Mouse (Mus musculus) liver, postnatal 0 days (tissue): ENCODE measurements at regions not wholly inside any gene's neighbourhood (a gene's known extent, or its start where the extent isn't known, plus 50 kb on each side); places are given as distances from the start of the nearest gene placed in this dataset.

Source experiments
- ATAC-seq: fragments of 200-750 bp; cut with Nextera tagmentation; 2 replicates; pipeline ENCODE4 v1.8.0; 2017; ENCODE audit warnings: mild to moderate bottlenecking, moderate library complexity
- DNase-seq: peaks from one replicate; pipeline ENCODE4 v3.0.0-alpha.2; 2016
- H3K27ac ChIP-seq: fragments of 300-500 bp; sonication (generic); 2 replicates; pipeline ENCODE4 v1.5.1; 2014; ENCODE audit warnings: antibody characterized with exemption, moderate library complexity, mild to moderate bottlenecking, low read depth
- H3K27me3 ChIP-seq: fragments of 300-500 bp; sonication (generic); 2 replicates; pipeline ENCODE4 v1.6.1; 2014; ENCODE audit warnings: low read length, control low read depth, mixed read lengths; ENCODE audit not compliant: insufficient read depth
- H3K36me3 ChIP-seq: fragments of 300-500 bp; sonication (generic); replicated peaks from 2 replicates; pipeline ENCODE4 v1.6.1; 2014; ENCODE audit warnings: mild to moderate bottlenecking, control low read depth, low read length, moderate library complexity, mixed read lengths; ENCODE audit not compliant: insufficient read depth
- H3K4me1 ChIP-seq: fragments of 300-500 bp; sonication (generic); 2 replicates; pipeline ENCODE4 v1.6.1; 2014; ENCODE audit warnings: antibody characterized with exemption, mild to moderate bottlenecking, control low read depth; ENCODE audit not compliant: insufficient read depth
- H3K4me2 ChIP-seq: fragments of 300-500 bp; sonication (generic); 2 replicates; pipeline ENCODE4 v1.6.1; 2014; ENCODE audit warnings: low read depth, mild to moderate bottlenecking, low read length, moderate library complexity, mixed read lengths
- H3K4me3 ChIP-seq: fragments of 300-500 bp; sonication (generic); 2 replicates; pipeline ENCODE4 v1.5.1; 2014; ENCODE audit warnings: low read depth, low read length
- H3K9ac ChIP-seq: fragments of 300-500 bp; sonication (generic); replicated peaks from 2 replicates; pipeline ENCODE4 v1.6.1; 2014; ENCODE audit warnings: mild to moderate bottlenecking, moderate library complexity
- H3K9me3 ChIP-seq: fragments of 300-500 bp; sonication (generic); 2 replicates; pipeline ENCODE4 v1.6.1; 2016; ENCODE audit warnings: mild to moderate bottlenecking, control low read depth, low read length, mixed read lengths
- CTCF ChIP-seq: sonication (generic); IDR thresholded peaks from 2 replicates; pipeline ENCODE4 v1.5.1; 2016; ENCODE audit warnings: antibody characterized with exemption, low read depth
- EP300 ChIP-seq: IDR thresholded peaks from 2 replicates; pipeline ENCODE4 v1.6.1; 2016; ENCODE audit warnings: antibody characterized with exemption, low read depth, mild to moderate bottlenecking
- WGBS: fragments of 180-500 bp; shearing (Covaris S2); extraction: QIAGEN DNeasy Blood & Tissue Kit; methylation state at CpG from one replicate; pipeline ENCODE4 v1.1.7; 2014; ENCODE audit not compliant: insufficient replicate concordance; 5-methylcytosine and 5-hydroxymethylcytosine counted together

- H3K27me3 ChIP-seq: no peaks in the 10 kb centered on the region
- peaks cover 18% of the 10 kb centered on the region for H3K4me1 ChIP-seq
- DNase-seq: no peak
- H3K9me3 ChIP-seq: no peaks in the 10 kb centered on the region
- no peaks in the 10 kb centered on the region for H3K36me3 ChIP-seq
- no peak for ATAC-seq
- 49% methylated on average over 4 of the region's 4 CpGs for WGBS
- TF ChIP-seq EP300 (no peak), CTCF (no peak)
- H3K27ac ChIP-seq: no peak overlapping the region
- no peak overlapping the region for H3K9ac ChIP-seq
- no peak overlapping the region for H3K4me3 ChIP-seq
- H3K4me2 ChIP-seq: no peak overlapping the region
Observed at GRCm38 (mm10) chr10:111836802-111837201, 135.7 kb upstream of the Krr1 start.

- Histone ChIP-seq H3K4me2 (no peak overlapping the region), H3K36me3 (no peaks in the 10 kb centered on the region), H3K27me3 (no peaks in the 10 kb centered on the region), H3K9ac (no peak overlapping the region), H3K9me3 (no peaks in the 10 kb centered on the region), H3K4me1 (peaks cover 3% of the 10 kb centered on the region; the same call in 1 of the 2 replicates), H3K27ac (no peak overlapping the region), H3K4me3 (no peak overlapping the region)
- no peak for TF ChIP-seq CTCF
- no peak for DNase-seq
- no peak; the same call in 1 of the 2 replicates for ATAC-seq
- WGBS: 57% methylated on average over 11 of the region's 11 CpGs
Observed at GRCm38 (mm10) chr10:111842321-111842775, 130.1 kb upstream of the Krr1 start.

GRCm38 (mm10) chr10:111842896-111843295, 129.6 kb upstream of the Krr1 start:
- no peak overlapping the region for H3K4me2 ChIP-seq
- no peak overlapping the region for H3K9ac ChIP-seq
- H3K36me3 ChIP-seq: no peaks in the 10 kb centered on the region
- DNase-seq (no peak), ATAC-seq (no peak)
- H3K9me3 ChIP-seq: no peaks in the 10 kb centered on the region
- no peaks in the 10 kb centered on the region for H3K27me3 ChIP-seq
- H3K4me1 ChIP-seq: peaks cover 3% of the 10 kb centered on the region; the same call in 1 of the 2 replicates
- H3K27ac ChIP-seq: no peak overlapping the region
- WGBS: 51% methylated on average over 7 of the region's 7 CpGs
- no peak for TF ChIP-seq CTCF
- TF ChIP-seq EP300: no peak
- H3K4me3 ChIP-seq: no peak overlapping the region

- no peak overlapping the region for H3K27ac ChIP-seq
- no peaks in the 10 kb centered on the region for H3K27me3 ChIP-seq
- no peak overlapping the region for H3K4me3 ChIP-seq
- H3K36me3 ChIP-seq: no peaks in the 10 kb centered on the region
- ATAC-seq: no peak
- H3K4me1 ChIP-seq: peaks cover 3% of the 10 kb centered on the region; the same call in 1 of the 2 replicates
- no peak overlapping the region for H3K9ac ChIP-seq
- no peaks in the 10 kb centered on the region for H3K9me3 ChIP-seq
- 68% methylated on average over 9 of the region's 9 CpGs for WGBS
- DNase-seq: no peak
- H3K4me2 ChIP-seq: no peak overlapping the region
- TF ChIP-seq CTCF (no peak), EP300 (no peak)
Observed at GRCm38 (mm10) chr10:111843301-111843700, 129.2 kb upstream of the Krr1 start.

- DNase-seq: no peak
- TF ChIP-seq EP300 (no peak), CTCF (no peak)
- no peaks in the 10 kb centered on the region for H3K27me3 ChIP-seq
- no peaks in the 10 kb centered on the region for H3K36me3 ChIP-seq
- peaks cover 3% of the 10 kb centered on the region; the same call in 1 of the 2 replicates for H3K4me1 ChIP-seq
- H3K27ac ChIP-seq: no peak overlapping the region
- no peak overlapping the region for H3K4me2 ChIP-seq
- WGBS: 90% methylated on average over 10 of the region's 10 CpGs
- no peaks in the 10 kb centered on the region for H3K9me3 ChIP-seq
- ATAC-seq: no peak
- no peak overlapping the region for H3K9ac ChIP-seq
- H3K4me3 ChIP-seq: no peak overlapping the region
Observed at GRCm38 (mm10) chr10:111844144-111844543, 128.3 kb upstream of the Krr1 start.

GRCm38 (mm10) chr10:111845946-111846345, 126.5 kb upstream of the Krr1 start:
- Histone ChIP-seq H3K4me2 (no peak overlapping the region), H3K36me3 (no peaks in the 10 kb centered on the region), H3K4me3 (no peak overlapping the region), H3K4me1 (peaks cover 3% of the 10 kb centered on the region; the same call in 1 of the 2 replicates), H3K27me3 (no peaks in the 10 kb centered on the region), H3K9ac (no peak overlapping the region), H3K27ac (no peak overlapping the region), H3K9me3 (no peaks in the 10 kb centered on the region)
- WGBS: 86% methylated on average over 2 of the region's 2 CpGs
- TF ChIP-seq CTCF (no peak), EP300 (no peak)
- DNase-seq: no peak
- no peak for ATAC-seq

- Histone ChIP-seq H3K27ac (no peak overlapping the region), H3K4me2 (no peak overlapping the region), H3K27me3 (no peaks in the 10 kb centered on the region), H3K4me1 (no peaks in the 10 kb centered on the region), H3K4me3 (no peak overlapping the region), H3K9ac (no peak overlapping the region), H3K9me3 (no peaks in the 10 kb centered on the region), H3K36me3 (no peaks in the 10 kb centered on the region)
- no peak for TF ChIP-seq CTCF
- no peak for TF ChIP-seq EP300
- no peak for DNase-seq
- no peak for ATAC-seq
- whole genome bisulfite sequencing: 85% methylated on average over 5 of the region's 5 CpGs
Observed at GRCm38 (mm10) chr10:111854254-111854653, 118.2 kb upstream of the Krr1 start.
